Mouse (Mus musculus) kidney, embryonic 14.5 days (tissue): ENCODE measurements around the gene Tapbpl. TPM values are rescaled to one million over a fixed set of nuclear protein-coding genes. Genes with fewer than 3 reads are reported as not detected.
"Not testable (repeated sequence)": the region's sequence is repeated elsewhere in the genome, so short reads cannot be mapped to it uniquely, and the experiment has no call there.

Source experiments
- ATAC-seq: fragments of 200-750 bp; cut with Nextera tagmentation; 2 replicates; pipeline ENCODE4 v1.8.0; 2017; ENCODE audit warnings: moderate number of reproducible peaks, mild to moderate bottlenecking, moderate TSS enrichment, moderate library complexity; ENCODE audit not compliant: low FRiP score, low TSS enrichment
- H3K27ac ChIP-seq: fragments of 300-500 bp; sonication (generic); 2 replicates; pipeline ENCODE4 v1.5.1; 2014; ENCODE audit warnings: low read depth, mild to moderate bottlenecking, low read length, moderate library complexity, mixed read lengths
- H3K27me3 ChIP-seq: fragments of 300-500 bp; sonication (generic); 2 replicates; pipeline ENCODE4 v1.6.1; 2014; ENCODE audit warnings: mild to moderate bottlenecking, low read length; ENCODE audit not compliant: control insufficient read depth, insufficient read depth
- H3K36me3 ChIP-seq: fragments of 300-500 bp; sonication (generic); 2 replicates; pipeline ENCODE4 v1.6.1; 2014; ENCODE audit warnings: low read length, mixed read lengths; ENCODE audit not compliant: control insufficient read depth, insufficient read depth
- H3K4me1 ChIP-seq: fragments of 300-500 bp; sonication (generic); 2 replicates; pipeline ENCODE4 v1.6.1; 2014; ENCODE audit warnings: low read length, mixed read lengths; ENCODE audit not compliant: control insufficient read depth, insufficient read depth
- H3K4me2 ChIP-seq: fragments of 300-500 bp; sonication (generic); replicated peaks from 2 replicates; pipeline ENCODE4 v1.6.1; 2014; ENCODE audit warnings: low read depth, mild to moderate bottlenecking, low read length
- H3K4me3 ChIP-seq: fragments of 300-500 bp; sonication (generic); 2 replicates; pipeline ENCODE4 v1.5.1; 2014; ENCODE audit warnings: mild to moderate bottlenecking, low read length
- H3K9ac ChIP-seq: fragments of 300-500 bp; sonication (generic); 2 replicates; pipeline ENCODE4 v1.6.1; 2014; ENCODE audit warnings: low read depth, mild to moderate bottlenecking, low read length, moderate library complexity
- H3K9me3 ChIP-seq: fragments of 300-500 bp; sonication (generic); 2 replicates; pipeline ENCODE4 v1.6.1; 2016; ENCODE audit warnings: low read length; ENCODE audit not compliant: control insufficient read depth
- WGBS: fragments of 180-500 bp; shearing (Covaris S2); extraction: QIAGEN DNeasy Blood & Tissue Kit; methylation state at CpG from one replicate; pipeline ENCODE4 v1.1.7; 2014; 5-methylcytosine and 5-hydroxymethylcytosine counted together
- polyA plus RNA-seq: library from polyadenylated mRNA; unstranded; fragments of >200 nt; fragmentation: Nextera tagmentation; extraction: Ambion mirVana; gene quantifications from 2 replicates; pipeline ENCODE4 v1.2.1, GENCODE M21; 2014

Tapbpl gene
- polyA plus RNA-seq, result 2.0 and 4.5 TPM in 2 replicates

DNA sequence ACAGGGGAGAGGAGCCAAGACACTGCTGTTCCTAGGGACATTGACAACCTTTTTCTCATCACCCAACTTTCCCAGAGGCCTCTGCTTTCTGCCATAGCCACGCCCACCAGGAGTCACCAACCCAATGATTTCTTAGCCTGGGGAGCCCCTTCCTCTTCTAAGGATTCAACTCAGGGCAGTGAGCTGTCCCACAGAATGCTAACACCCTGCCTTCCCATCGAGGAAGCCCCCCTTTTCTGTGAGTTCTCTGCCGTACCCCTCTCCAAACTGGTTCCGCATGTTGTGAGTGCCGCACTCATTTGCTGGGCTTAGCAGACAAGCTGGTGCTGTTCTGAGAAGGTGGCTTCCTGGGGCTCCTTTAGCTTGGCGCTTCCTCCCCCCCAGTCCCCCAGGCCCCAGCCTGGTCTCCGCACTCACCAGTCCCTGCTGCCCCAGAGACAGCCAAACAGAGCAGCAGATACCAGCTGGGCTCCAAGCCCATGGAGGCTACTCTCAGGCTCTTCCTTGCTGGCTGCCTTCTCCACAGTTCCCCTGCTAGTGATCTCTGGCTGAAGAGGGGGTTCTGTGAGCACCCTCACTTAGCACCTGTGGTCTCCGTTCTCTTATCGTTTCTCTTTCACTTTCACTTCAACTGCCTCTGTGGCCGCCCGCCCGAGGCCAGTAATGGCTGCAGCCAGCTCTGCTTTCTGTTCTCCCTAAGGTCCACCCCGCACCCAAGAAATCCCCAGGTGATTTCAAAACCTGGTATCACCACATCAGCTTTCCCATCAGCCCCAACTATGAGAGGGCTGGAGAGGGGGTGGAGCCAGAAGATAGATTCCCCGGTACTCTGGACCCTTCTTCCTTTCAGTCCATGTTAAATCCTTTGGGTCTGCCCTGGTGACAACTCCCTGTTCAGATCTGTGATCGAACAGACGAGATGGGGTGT is at the start of gene Tapbpl:
Gene Tapbpl (minus strand): TSS at position 744 of the 928 bp plus-strand sequence.
- H3K4me2 ChIP-seq, result peak within 1 kb of the TSS; percentile 59
- WGBS, result 8% methylated on average over 16 of the region's 16 CpGs
- H3K36me3 ChIP-seq, result no peaks in the 10 kb centered on the region
- peak within 1 kb of the TSS; percentile 47 for H3K4me3 ChIP-seq
- peak within 1 kb of the TSS; percentile 2; the same call in 1 of the 2 replicates for H3K27ac ChIP-seq
- peak; percentile 53; the same call in 1 of the 2 replicates for ATAC-seq
- H3K9me3 ChIP-seq, result no peaks in the 10 kb centered on the region
- H3K27me3 ChIP-seq, result no peaks in the 10 kb centered on the region
- H3K4me1 ChIP-seq, result peaks cover 7% of the 10 kb centered on the region; the same call in 1 of the 2 replicates
- H3K9ac ChIP-seq, result peak within 1 kb of the TSS; percentile 77

DNA sequence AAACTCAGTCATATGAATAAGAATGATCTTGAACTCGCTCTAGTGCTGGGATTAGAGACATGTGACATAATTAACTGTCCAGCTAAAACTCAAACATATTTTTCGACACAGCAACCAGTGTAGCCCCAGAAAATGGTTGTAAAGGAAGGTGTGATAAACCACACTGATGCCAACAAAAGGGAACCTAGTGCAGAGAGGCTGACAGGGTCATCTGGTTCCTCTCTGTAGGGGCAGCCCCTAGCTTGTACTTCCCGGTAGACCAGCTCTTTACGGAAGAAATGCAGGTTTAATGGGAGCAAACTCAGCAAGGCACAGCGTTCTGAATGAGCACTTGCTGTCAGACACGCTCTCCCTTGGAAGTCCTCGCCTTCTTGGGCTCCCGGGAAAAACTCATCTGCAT is 48.1 kb upstream of the Tapbpl start:
- H3K4me2 ChIP-seq, result no peak overlapping the region
- H3K36me3 ChIP-seq, result no peaks in the 10 kb centered on the region
- 53% methylated on average over 8 of the region's 8 CpGs for WGBS
- H3K4me1 ChIP-seq, result no peaks in the 10 kb centered on the region
- no peak overlapping the region for H3K4me3 ChIP-seq
- no peak overlapping the region for H3K9ac ChIP-seq
- no peaks in the 10 kb centered on the region for H3K27me3 ChIP-seq
- H3K27ac ChIP-seq, result no peak overlapping the region
- ATAC-seq, result no peak
- no peaks in the 10 kb centered on the region for H3K9me3 ChIP-seq

DNA sequence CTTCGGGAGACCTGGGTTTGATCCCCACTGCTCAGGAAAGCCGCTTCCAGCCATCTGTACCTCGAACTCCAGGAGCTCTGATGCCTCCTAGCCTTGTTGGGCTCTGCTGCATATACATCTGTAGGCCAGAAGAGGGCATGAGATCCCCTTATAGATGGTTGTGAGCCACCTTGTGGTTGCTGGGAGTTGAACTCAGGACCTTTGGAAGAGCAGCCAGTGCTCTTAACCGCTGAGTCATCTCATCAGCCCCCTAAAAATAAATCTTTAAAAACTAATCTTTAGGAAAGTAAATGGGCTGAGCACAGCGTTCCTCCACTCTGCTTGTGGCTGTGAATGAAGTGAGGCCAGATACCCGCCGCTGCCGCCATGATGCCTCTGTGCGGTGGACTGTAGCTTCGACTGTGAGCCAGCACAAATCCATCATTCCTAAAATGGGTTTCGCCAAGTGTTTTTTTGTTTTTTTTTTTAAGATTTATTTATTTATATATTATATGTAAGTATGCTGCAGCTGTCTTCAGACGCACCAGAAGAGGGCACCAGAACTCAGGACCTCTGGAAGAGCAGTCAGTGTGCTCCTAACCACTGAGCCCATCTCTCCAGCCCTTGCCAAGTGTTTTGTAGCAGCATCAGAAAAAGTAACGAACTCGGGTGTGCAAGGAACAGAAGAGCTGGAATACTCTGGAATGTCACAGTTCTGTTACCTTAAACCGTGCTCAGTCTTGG is 43.3 kb upstream of the Tapbpl start:
- no peaks in the 10 kb centered on the region for H3K36me3 ChIP-seq
- no peaks in the 10 kb centered on the region for H3K4me1 ChIP-seq
- ATAC-seq, result no peak
- WGBS, result 58% methylated on average over 15 of the region's 15 CpGs
- H3K27me3 ChIP-seq, result no peaks in the 10 kb centered on the region
- H3K4me2 ChIP-seq, result no peak overlapping the region
- H3K9me3 ChIP-seq, result no peaks in the 10 kb centered on the region
- no peak overlapping the region for H3K27ac ChIP-seq
- no peak overlapping the region for H3K4me3 ChIP-seq
- H3K9ac ChIP-seq, result no peak overlapping the region

DNA sequence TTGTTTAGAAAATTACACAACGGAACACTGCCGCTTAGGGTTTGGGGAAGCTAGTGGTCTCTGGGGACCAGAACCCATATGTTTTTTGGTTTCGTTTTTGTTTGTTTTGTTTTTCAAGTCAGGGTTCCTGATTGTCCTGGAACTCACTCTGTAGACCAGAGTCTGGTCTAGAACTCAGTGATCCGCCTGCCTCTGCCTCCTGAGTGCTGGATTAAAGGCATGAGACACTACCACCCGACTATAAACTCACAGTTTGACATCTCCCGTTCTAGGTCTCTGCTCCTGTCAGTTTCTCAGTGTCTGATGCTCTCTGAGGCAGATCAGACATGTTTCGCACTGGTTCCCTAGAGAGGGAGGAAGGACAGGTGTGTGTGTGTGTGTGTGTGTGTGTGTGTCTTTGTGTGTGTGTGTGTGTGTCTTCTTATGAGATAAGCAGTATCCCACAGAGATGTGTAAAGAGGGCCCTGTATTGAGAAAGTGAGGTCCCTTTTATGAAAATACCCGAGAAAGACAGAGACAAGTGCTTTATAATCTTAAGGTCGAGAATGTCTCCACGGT is 40.6 kb upstream of the Tapbpl start:
- no peak overlapping the region for H3K27ac ChIP-seq
- 77% methylated on average over 10 of the region's 10 CpGs for WGBS
- H3K36me3 ChIP-seq, result no peaks in the 10 kb centered on the region
- no peak overlapping the region for H3K4me2 ChIP-seq
- no peak for ATAC-seq
- H3K9me3 ChIP-seq, result no peaks in the 10 kb centered on the region
- H3K9ac ChIP-seq, result no peak overlapping the region
- H3K27me3 ChIP-seq, result no peaks in the 10 kb centered on the region
- no peak overlapping the region for H3K4me3 ChIP-seq
- no peaks in the 10 kb centered on the region for H3K4me1 ChIP-seq

DNA sequence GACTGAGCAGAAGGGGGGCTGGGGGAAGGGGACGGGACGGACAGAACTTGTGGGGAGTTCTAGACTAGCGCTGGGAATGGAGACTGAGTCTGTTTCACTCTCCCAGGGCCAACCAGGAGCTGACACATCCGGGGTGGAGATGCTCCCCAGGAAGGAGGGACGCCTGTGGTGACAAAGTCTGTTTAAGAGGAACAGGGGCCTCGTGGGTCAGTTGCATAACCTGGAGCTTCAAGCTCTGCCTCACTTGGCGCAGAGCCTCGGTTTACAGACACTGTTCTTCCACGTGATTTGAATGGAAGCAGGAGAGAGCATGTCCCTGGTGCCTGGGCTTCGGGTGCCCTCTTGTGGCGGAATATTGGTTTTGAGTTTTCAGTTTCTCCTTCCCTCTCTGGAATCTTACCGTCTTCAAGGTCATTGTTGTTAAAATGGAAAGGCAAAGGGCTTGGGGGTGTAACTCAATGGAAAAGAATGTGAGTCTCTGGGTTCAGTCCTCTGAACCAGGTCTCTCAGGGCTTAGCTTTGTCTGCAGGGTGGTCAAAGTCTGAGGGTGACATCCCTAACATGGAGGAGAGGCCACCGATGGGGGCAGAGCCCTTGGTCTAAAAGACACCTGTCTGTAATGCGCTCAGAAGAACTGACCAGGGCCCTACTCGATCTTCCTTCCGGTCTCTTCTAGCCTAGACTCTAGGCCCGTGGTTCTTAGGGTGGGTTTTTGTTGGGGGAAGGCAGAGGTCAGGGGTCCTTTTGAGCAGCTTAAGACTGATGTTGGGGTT is 40.0 kb upstream of the Tapbpl start:
- ATAC-seq, result peak; percentile 88
- Histone ChIP-seq H3K9me3 (no peaks in the 10 kb centered on the region), H3K9ac (no peak overlapping the region), H3K36me3 (no peaks in the 10 kb centered on the region), H3K4me2 (no peak overlapping the region; the same call in 1 of the 2 replicates), H3K4me1 (no peaks in the 10 kb centered on the region), H3K27ac (no peak overlapping the region), H3K27me3 (no peaks in the 10 kb centered on the region), H3K4me3 (no peak overlapping the region)
- 20% methylated on average over 17 of the region's 17 CpGs for WGBS

DNA sequence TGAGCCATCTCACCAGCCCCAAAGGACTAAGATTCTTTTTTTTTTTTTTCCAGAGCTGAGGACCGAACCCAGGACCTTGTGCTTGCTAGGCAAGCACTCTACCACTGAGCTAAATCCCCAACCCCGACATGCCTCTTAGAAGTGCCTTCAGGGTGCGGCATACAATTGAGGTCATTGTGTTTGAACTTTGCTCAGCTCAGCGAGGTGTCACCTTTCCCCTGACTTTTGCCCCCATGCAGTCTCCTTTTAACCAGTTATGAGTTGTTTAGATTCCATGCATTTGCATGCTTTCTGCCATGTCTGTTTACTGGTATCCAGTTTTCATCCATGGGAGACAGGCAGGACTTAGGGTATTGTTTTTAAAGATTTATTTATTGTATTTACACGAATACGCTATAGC is 37.1 kb upstream of the Tapbpl start:
- no peak overlapping the region for H3K4me2 ChIP-seq
- ATAC-seq, result no peak
- no peak overlapping the region for H3K4me3 ChIP-seq
- H3K27ac ChIP-seq, result no peak overlapping the region
- no peaks in the 10 kb centered on the region for H3K4me1 ChIP-seq
- H3K9ac ChIP-seq, result no peak overlapping the region
- H3K9me3 ChIP-seq, result no peaks in the 10 kb centered on the region
- no peaks in the 10 kb centered on the region for H3K27me3 ChIP-seq
- no peaks in the 10 kb centered on the region for H3K36me3 ChIP-seq
- 50% methylated on average over 6 of the region's 6 CpGs for WGBS

DNA sequence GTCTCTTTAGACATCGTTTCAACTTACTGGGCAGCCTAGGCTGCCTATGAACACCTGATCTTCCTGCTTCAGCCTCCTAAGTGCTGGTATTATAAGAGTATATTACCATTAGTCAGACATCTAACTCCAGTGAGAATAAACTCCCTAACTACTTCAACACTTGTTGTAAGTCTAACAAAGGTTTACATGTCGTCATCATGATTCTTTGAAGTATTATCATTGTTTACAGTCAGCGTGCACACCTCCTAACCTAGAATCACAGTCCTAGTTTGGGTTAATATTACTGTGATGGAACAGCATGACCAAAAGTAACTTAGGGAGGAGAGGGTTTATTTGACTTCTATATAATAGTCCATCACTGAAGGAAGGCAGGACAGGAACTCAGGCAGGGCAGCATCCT is 35.8 kb upstream of the Tapbpl start:
- no peak for ATAC-seq
- no peaks in the 10 kb centered on the region for H3K4me1 ChIP-seq
- no peak overlapping the region for H3K4me2 ChIP-seq
- H3K36me3 ChIP-seq, result no peaks in the 10 kb centered on the region
- H3K9ac ChIP-seq, result no peak overlapping the region
- H3K9me3 ChIP-seq, result no peaks in the 10 kb centered on the region
- 83% methylated on average over 3 of the region's 3 CpGs for WGBS
- no peak overlapping the region for H3K4me3 ChIP-seq
- H3K27ac ChIP-seq, result no peak overlapping the region
- H3K27me3 ChIP-seq, result no peaks in the 10 kb centered on the region

DNA sequence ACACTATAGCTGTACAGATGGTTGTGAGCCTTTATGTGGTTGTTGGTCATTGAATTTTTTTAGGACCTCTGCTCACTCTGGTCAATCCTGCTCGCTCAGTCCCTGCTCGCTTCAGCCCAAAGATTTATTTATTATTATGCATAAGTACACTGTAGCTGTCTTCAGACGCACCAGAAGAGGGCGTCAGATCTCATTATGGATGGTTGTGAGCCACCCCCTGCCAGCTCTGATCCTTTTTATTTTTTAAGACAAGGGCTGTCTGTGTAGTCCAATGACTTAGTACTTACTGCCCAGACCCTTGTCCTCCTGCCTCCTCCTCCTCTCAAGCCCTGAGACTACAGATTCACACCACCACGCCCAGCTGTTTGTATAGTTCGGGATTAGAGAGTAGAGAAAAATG is 34.9 kb upstream of the Tapbpl start:
- H3K4me3 ChIP-seq, H3K9me3 ChIP-seq, H3K9ac ChIP-seq, H3K36me3 ChIP-seq, H3K27ac ChIP-seq, H3K4me2 ChIP-seq, H3K4me1 ChIP-seq, ATAC-seq, H3K27me3 ChIP-seq: not testable (repeated sequence)
- WGBS, result 62% methylated on average over 6 of the region's 6 CpGs
